Mouse (Mus musculus) ovary, postnatal 14 days (tissue): ENCODE results near the gene Dyx1c1.

Experiments
- DNase-seq: peaks from one replicate; pipeline ENCODE4 v3.0.0; 2022; ENCODE audit warnings: low spot score

Dyx1c1 gene

DNA sequence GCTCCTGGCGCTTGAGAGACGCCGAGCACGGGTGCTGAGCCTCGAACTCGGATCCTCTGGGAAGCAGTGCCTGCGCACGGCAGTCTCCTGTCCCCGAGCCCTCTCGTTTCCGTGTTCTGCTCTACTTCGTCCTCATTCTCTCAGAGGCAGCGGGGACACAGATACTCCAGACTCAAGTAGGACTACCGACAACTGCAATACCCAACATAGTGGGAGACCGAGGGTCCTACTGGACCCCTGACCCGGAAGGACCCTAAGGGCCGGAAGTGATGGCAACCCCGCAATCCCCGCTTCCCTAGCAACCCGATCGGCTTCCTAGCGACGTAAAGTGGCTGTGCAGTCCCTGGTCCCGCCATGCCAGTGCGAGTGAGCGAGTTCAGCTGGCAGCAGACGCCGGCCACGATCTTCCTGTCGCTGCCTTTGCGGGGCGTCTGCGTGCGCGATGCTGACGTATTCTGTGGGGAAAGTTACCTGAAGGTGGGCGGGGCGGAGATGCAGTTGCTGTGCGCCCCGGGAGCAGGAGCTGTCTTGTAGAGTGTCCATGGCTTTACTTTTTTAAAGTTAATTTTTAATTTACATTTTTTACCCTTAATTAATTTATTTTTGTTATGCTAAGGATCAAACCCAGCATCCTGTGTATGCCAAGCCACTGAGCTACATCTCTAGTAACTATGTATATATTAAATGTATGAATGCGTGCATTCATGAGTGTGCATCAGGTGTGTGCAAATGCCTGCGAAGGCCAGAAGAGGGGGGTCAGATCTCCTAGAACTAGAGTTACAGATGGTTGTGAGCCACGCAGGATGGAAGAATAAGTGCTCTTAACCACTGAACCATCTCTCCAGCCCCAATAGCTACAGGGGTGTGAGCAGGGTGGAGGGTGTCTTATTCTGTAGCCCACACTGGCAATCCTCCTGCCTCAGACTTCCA, at the start of gene Dyx1c1, which contains the start of gene Gm44503:
TSS of gene Dyx1c1 (plus strand) at position 265 of the 930 bp plus-strand sequence.
TSS of gene Gm44503 (plus strand) at position 332 of the 930 bp plus-strand sequence.
- DNase-seq, result peak; percentile 57

DNA sequence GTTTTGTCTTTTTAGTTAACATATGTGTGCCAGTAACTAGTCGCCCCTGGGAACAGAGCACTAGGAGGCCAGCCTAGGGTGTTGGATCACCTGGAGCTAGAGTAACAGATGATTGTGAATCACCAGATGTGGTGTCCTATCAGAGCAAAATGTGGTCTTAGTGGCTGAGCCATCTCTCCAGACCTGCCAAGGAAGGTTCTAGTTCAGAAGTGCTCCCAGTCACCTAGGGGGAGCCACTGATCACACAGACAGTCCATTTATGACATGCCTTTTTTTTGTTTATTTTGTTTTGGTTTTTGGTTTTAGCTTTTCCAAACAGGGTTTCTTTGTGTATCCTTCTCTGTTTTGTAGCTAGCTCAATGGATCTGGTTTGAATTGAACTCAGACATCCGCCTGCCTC, 47.2 kb upstream of the Dyx1c1 start:
- no peak for DNase-seq

DNA sequence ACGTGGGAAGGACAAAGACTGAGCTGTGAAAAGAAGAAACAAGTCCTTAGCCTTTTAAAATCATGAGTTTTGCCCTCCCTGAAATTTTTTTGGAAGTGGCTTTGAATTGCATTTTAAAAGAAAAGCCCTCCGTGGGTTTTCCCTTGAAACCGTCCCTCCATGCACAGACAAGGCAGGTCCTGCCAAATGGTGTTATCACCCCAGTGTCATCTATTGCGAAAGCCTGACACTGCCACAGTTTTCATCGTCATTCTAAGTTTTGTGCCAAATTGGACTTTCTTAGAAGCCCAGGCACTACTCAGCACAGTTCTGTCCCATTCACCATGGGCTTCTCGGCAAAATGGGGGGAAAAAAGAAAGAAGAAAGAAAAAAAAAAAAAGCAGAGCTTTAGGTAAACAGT, 45.0 kb upstream of the Dyx1c1 start:
- DNase-seq, result no peak

DNA sequence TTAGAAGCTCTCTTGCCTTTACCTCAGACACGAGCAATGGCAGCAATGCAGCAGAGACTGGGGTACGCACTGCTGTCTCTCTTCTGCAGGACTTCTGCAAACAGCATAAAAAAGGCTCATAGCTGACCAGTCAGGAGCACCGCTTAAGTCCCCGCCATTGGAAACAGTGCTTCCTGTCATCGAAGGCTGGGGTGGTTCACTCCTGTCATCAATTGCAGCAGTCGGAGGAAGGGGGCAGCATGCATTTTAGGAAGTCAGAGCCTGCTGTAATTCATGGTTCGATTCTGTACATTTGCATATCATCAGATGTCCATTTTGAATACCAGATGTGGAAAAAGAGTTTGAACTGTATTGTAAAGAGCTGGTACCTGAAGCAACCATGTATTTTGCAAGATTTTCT, 42.9 kb upstream of the Dyx1c1 start:
- no peak for DNase-seq

DNA sequence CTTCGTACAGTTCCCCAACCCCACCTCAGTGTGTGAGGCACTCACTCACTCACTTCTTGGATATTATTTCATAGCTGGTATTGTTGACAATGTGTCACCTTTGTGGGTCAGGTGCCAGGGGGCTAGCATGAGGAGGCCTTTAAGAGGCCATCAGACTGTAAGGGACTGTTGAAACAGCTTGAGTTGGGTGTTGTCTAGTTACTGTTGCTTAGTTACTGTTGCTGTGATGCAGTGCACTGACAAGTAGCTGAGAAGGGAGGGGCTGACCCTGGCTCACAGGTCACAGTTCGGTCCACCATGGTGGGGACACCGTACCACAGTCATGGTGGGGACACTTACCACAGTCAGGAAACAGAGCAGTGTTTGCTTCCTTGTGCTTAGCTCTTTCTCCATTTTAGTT, 35.5 kb upstream of the Dyx1c1 start:
- no peak for DNase-seq

DNA sequence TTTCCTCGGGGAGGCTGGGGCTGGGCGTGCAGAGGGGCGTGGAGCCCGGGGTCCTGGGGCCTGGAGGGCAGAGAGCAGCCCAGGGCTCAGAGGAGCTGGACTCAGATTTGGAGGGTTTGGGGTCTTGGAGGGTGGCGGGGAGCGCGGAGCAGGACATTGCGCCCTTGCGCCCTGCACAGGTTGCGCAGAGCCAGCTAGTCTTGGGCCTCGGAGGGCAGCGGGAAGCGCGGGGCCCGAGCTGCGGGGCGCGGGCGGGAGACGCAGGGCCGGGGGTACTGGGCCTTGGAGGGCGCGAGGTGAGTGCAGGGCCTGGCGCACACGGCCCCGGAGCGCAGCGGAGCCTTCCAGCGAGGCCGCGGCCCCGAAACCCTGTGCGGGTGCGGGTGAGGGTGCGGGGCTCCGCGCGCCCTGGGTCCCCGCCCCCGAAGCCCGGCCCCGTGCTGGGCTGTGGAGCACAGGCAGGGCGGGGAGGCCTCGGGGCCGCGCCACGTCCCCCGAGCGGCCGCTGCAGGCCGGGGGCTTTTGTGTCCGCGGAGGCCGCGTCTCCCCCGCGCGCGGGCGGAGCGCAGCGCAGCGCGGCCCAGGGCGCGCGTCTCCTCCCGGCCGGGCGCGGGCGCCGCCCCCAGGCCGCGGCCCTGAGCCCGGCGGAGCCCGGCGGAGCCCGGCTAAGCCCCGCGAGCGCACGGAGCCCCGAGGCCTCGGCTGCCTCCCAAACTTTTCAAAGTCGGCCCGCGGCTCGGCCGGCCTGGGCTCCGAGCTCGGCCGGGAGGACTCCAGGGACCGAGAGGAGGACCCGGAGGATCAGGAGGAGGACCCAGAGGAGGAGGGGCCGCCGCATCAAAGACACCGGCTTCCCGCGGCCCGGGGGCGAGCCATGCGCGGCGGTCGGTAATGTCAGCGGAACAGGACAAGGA, 33.3 kb upstream of the Dyx1c1 start, which contains the start of gene Pygo1:
TSS of gene Pygo1 (plus strand) at position 625 of the 914 bp plus-strand sequence.
- DNase-seq, result peak; percentile 55

DNA sequence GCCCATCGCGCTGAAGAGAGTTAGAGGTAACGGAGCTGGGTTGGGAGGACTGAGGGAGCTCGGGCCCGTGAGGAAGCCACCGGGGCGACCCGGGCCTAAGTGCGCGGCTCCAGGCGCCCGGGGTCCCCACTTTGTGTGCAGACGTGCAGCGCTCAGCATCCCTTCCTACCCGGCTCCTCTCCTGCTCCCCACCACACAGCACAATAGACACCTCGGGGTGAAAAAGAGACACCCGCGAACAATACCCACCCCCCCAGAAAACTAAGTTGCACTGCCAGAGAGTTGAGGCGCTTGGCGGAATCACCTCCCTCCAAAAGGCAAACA, 32.7 kb upstream of the Dyx1c1 start:
- no peak for DNase-seq

DNA sequence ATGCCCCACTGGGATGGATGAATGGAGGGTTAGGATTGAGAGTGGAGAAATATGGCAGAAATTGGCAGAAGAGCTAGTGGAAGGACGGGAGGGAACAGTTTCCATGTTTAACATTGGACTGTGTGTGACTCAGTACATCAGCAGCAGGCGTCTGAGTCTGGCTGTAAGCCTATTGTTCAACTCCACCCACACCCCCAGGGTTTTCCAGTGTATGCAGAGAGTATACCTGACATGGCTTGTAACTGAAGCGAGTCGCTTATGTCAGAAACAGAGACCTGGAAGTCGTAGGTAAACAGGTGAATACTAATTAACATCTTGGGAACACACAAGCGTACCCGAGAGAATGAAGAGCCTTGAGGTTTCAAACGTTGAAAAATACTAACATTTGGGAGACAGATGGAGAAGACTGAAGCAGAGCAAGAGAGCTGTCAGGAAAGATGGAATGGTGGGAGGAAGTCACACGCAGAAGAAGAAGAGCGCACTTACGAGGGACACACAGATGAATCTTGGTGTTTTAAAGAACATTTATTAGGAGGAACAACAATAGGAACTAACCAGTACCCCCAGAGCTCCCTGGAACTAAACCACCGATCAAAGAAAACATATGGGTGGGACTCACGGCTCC, 27.3 kb upstream of the Dyx1c1 start:
- DNase-seq, result no peak

DNA sequence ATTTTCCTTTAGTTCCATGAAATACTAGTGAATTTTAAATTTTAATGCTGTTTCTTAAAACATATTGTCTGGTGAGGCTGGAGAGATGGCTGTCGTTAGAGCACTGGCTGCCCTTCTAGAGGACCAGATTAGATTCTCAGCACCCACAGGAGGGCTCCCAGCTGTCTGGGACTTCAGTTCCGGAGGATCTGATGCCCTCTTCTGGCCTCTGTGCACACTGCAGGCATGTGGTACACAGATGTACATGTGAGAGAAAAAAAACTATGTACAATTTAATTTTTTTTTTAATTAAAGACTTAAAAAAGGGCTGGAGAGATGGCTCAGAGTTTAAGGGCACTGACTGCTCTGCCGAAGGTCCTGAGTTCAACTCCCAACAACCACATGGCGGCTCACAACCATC, 23.3 kb upstream of the Dyx1c1 start:
- no peak for DNase-seq

DNA sequence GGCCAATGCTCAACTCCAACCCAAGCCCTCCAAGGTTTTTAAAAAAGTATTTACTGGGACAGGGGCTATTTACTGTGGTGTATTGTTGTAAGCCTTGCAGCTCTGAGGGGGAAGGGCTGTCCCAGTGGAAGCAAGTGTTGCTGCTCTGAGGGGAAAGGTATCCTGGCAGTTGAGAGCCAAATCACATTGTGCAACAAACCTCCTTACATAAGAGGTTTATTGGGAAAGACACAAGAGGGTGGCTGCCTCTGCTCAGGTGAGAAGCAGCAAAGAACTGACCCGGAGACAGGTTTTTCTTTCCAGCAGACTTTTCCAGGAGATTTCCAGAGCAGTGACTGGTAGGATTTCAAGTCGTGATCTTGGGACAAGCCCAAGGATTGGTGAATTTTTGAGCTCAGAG, 22.3 kb upstream of the Dyx1c1 start:
- no peak for DNase-seq

DNA sequence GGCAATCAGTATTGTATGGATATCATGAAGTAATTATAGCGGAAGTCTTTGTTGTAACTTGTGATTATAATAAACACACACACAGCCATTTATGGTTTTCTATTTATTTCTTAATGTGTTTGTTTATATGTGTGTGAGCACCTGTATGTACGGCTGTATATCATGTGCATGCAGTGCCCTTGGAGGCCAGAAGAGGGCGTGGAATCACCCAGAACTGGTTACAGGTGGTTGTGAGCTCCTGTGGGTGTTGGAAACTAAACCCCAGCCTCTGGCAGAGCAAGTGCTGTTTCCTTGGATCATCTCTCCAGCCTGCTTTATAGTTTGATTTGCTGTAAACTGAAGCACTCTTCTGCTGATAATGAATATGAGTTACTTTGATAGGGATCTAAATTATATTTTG, 15.2 kb upstream of the Dyx1c1 start:
- no peak for DNase-seq

DNA sequence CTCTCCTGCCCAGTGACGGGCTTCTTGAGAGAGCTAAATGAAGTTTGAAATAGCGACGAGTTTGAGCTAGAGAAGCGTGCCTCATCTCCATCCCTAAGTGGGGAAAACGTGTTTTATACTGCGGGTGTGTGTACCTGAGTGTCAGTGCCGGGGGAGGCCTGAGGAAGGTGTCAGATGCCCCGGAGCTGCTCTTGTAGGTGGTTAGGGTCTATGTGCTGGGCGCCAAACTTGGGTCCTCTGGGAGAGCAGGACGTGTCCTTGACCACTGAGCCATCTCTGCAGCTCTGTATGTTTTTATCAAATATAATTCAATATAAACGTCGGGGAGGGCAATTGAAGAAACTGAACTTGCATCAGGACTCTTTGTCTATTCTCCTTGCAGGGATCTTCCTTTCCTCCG, 14.3 kb upstream of the Dyx1c1 start:
- DNase-seq, result no peak

DNA sequence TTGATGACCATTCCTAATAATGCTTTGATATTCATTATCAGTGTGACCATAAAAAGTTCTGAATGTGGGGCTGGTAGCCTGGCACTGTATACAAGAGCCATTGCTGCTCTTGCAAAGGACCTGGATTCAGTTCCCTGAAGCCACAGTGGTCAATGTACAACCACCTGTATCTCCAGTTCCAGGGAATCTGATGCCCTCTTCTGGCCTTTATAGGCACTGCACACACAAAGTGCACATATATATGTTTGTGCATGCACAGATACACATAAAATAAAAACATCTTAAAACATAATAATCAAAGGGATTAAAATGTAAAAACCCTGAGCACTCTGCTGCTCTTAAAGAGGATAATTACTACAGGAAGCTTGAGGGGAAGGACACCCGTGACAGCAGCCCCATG, 11.6 kb upstream of the Dyx1c1 start:
- no peak for DNase-seq

DNA sequence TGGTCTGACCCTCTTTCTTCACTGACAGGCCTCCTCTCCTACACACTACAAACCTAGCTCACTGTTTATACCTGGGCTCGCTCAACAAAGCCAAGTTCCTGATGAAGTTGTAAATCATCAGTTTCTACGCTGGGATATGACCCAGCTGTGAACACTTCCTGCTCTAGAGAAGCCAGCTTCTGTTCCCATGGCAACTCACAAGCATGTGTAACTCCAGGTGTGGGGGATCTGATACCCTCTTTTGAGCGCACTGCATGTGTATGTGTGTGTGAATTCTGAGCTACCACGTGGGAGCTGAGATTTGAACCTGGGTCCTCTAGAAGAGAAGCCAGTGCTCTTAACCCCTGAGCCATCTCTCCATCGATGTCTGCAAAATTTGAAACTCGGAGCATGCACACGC, 9.0 kb upstream of the Dyx1c1 start:
- DNase-seq, result no peak

DNA sequence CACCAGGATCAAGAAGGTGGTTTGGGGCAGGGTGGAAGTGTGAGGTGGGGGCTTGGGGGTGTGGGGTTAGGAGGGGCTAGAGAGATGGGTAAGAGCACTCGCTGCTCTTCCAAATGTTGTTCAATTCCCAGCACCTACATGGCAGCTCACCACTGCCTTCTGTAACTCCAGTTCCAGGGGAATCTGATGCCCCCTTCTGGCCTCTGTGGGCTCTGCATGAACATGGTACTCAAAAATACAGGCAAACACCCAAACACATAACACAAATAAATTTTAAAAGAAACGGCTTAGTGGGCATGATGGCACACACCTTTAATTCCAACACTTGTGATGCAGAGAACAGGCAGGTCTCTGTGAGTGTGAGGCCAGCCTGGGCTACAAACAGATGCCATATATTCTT, 3.8 kb upstream of the Dyx1c1 start:
- no peak for DNase-seq

DNA sequence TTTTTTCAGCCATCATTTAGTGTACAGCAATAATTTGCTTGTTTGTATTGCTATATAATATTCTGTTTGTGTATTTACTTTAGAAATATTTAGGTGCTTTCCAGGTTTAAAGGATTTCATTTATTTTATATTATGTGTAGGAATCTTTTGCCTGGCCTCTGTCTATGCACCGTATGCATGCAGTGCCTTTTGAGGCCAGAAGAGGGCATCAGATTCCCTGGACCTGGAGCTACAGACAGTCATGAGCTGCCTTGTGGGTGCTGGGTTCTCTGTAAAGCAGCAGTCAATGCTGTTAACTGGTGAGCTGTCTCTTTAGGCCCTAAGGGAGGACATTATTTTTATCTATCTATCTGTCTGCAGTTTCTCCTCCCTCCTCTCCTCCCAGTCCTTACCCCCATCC, 3.0 kb upstream of the Dyx1c1 start:
- DNase-seq, result peak; percentile 26

DNA sequence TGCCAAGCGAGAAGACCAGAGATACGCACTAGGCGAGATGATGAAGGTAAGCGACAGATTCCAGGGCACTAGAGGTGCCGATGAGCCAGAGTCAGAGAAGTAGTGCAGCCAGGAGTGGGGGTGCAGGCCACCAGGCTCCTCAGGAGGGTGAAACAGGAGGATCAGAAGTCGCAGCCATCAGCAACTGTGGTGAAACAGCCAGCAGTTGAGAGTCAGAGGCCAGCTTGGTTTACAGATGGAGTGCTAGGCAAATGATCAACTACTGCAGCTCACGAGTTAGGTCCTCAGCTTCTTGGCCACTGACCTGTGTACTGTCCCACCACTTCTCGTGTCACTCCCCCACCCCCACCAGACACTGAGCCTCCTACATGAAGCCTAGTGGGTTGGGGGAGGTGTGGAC, 2.8 kb downstream of the Dyx1c1 start:
- no peak for DNase-seq

DNA sequence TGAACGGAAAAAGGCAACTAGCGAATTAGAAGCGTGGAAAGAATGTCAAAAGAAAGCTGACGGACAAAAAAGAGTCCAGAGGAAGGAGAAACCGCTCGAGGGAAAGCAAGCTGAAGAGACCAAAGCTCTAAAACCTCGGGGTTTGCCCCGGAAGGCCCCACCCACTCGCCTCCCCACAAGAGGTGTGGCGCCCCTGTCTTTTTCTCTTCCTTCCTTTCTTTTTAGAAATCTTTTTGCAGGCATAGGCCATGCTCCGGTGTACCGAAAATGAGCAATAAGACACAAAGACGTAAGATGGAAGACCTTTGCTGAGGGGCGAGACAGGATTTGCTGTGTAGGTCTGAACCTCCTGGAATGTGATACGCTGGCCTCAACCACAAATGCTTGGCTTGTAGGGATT, 3.4 kb downstream of the Dyx1c1 start:
- no peak for DNase-seq

DNA sequence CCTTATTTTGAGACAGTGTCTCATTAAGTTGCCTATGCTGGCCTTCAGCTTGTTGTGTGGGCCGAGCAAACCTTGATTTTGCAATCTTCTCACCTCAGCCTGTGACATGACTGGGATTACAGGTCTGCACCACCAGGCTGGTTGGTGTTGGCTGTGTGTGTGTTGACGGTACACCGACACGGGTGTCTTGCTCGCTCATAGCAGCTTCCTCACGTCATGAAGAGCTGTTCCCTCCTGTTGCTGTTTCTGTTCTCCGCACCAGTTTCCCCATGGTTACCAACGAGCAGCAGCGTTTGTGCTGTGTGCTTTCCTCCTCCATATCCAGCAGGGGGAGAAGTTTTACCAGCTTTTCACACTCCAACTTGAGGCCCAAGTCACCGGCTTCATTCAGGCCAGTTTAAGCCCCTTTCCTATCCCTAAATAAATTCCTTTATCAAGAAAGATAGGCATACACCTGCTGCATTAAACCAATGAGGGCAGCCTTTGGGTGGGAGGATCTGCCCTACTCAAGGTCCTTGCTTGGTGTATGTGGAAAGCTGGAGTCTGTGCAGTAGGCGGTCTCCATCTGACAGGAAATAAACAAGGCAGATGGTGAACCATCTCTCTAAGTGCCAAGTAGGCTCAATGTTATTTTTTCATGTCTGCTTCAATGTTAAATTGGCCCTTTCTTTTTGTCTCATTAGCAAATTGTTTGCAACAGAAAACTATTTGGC, 9.9 kb downstream of the Dyx1c1 start:
- DNase-seq, result peak; percentile 29

DNA sequence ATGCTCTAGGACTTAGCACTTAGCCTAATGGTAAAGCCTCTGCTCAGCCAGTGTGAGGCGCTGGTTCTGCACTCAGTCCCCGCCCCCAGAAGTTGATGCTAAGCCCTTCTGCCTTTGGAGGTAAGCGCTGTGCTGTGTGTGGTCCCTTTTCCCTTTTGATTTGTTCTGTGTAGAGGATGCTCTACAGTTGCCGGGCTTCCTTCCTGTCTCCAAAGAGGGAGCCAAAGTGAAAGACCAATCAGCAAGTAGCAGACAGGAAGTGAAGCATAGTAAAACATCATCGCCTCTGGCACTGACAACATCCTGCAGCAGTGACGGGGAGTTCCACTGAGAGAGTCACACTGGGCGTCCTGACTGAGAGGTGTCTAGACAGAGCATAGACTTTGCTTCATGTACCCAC, 11.3 kb downstream of the Dyx1c1 start:
- no peak for DNase-seq

DNA sequence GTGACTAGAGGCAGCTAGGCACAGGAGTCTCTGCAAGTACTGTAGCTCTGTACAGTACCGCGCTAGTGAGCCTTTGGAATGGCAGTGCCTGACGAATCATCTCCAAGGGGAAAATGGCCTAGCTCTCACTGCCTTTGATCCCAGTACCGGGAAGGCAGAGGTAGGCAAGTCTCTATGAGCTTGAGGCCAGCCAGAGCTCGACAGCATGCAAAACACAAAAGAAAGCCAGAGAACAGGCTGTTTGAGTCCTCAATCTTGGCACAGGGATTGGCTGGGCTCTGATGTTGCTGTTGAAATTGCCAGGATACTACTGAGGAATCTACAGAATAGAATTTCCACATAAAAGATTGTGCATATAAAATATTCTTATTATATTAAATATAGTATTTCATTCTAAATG, 13.8 kb downstream of the Dyx1c1 start:
- DNase-seq, result no peak

DNA sequence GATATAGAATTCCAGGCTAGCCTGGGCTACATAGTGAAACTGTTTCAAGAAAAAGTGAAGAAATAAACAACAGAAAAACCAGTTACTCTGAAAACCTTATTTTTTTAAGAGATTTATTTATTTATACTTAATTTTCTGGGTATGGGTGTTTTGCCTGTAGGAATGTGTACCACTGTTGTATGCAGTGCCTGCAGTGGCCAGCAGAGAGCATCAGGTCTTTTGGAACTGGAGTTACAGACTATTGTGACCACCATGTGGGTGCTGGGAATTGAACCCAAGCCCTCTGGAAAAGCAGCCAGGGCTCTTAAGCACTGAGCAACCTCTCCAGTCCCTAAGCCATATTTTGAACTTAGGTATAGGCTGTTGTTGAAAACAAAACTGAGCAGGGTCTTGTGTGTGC, 14.4 kb downstream of the Dyx1c1 start:
- no peak for DNase-seq
